In the genomic region with DNA sequence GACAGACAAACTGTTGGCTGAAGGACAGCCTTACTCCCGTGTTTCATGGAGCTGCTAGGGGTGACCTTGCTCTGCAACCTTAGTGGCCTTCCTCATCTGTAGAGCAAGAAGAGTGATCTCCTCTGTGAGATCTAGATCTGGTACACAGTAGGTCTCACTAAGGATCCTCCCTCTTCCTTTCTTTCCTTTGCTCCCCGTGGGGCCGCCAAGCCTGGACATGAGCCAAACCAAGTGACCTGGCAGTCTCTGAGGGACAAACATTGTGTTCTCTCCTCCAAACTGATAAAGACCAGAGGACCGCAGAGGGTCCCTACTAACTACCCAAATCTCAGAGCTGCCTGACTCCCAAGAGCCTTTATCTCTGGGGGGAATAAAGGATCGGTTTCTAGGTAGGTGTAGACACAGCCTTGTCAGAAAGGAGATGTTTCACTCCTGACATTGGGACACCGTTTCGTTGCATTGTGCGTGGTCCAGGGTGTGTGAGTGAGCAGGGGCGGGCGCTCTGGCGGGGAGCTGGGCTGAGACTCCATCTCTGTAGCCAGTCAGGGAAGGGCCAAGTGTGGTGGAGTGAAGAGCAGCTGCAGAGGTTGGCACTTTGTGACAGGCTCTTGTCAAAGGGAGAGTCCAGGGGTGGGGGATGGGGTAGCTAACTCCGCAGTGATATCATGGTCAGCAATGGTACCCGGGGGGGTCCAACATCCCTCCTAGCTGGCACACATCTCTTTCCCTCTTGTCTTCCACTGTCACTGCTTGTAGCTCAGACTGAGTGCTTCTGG, we compare ENCODE assay signal across 9 mouse cellular contexts. TPM values are rescaled to one million over a fixed set of nuclear protein-coding genes. Genes with fewer than 3 reads are reported as not detected.
DNase-seq lines count a peak whose midpoint lies in the region; ATAC-seq and TF ChIP-seq lines count a peak whose summit lies in the region.
"Had no signal": no experiment of that assay in that cellular context is flagged by ENCODE, and none has a peak within 500 bp of the region (broad histone marks: within the 10 kb centered on the region; RNA-seq: fewer than 3 reads in every experiment).

No protein-coding gene starts in this region.

- H3K4me2 ChIP-seq in intestine, embryonic 14.5 days (ENCODE audit: low read length): no peak overlapping the region
- no peak overlapping the region; the same call in 1 of the 2 replicates for H3K4me2 ChIP-seq in intestine, postnatal 0 days (replicated peaks; ENCODE audit: low read depth)
- peak overlapping the region; percentile 25; the same call in 1 of the 2 replicates for H3K4me2 ChIP-seq in heart, postnatal 0 days (ENCODE audit: low read depth, low read length)
- H3K4me2 ChIP-seq: neural tube, embryonic 12.5 days had no signal

- H3K27ac ChIP-seq in intestine, embryonic 14.5 days (ENCODE audit: low read depth): peak overlapping the region; percentile 0; the same call in 1 of the 2 replicates
- no peak overlapping the region; the same call in 1 of the 2 replicates for H3K27ac ChIP-seq in intestine, postnatal 0 days (ENCODE audit: low read depth, low read length)
- H3K27ac ChIP-seq in heart, postnatal 0 days (ENCODE audit: low read depth): peak overlapping the region; percentile 94
- H3K27ac ChIP-seq in thymus, adult 2 months (ENCODE audit: control insufficient read depth, insufficient read depth, low read length): no peak overlapping the region
- H3K27ac ChIP-seq: neural tube, embryonic 12.5 days had no signal

- peaks cover 30% of the 10 kb centered on the region for H3K4me1 ChIP-seq in intestine, embryonic 14.5 days (replicated peaks; ENCODE audit: control insufficient read depth, insufficient read depth, low read length)
- H3K4me1 ChIP-seq in intestine, postnatal 0 days (replicated peaks; ENCODE audit: control insufficient read depth, insufficient read depth, low read length): peaks cover 2% of the 10 kb centered on the region; the same call in 1 of the 2 replicates
- peaks cover 43% of the 10 kb centered on the region for H3K4me1 ChIP-seq in heart, postnatal 0 days (ENCODE audit: control insufficient read depth, insufficient read depth)
- peaks cover 27% of the 10 kb centered on the region for H3K4me1 ChIP-seq in thymus, adult 2 months (replicated peaks; ENCODE audit: control insufficient read depth, insufficient read depth, low read length)

- no peaks in the 10 kb centered on the region for H3K9me3 ChIP-seq in intestine, embryonic 14.5 days (ENCODE audit: control insufficient read depth, low read length)
- no peaks in the 10 kb centered on the region for H3K9me3 ChIP-seq in intestine, postnatal 0 days (ENCODE audit: control insufficient read depth)
- no peaks in the 10 kb centered on the region for H3K9me3 ChIP-seq in heart, postnatal 0 days (replicated peaks; ENCODE audit: control insufficient read depth, low read length)
- H3K9me3 ChIP-seq: neural tube, embryonic 12.5 days had no signal

- H3K4me3 ChIP-seq in intestine, embryonic 14.5 days (ENCODE audit: low read depth, low read length): no peak overlapping the region
- H3K4me3 ChIP-seq in intestine, postnatal 0 days (ENCODE audit: low read depth, low read length): no peak overlapping the region
- H3K4me3 ChIP-seq in heart, postnatal 0 days (ENCODE audit: low read depth, low read length): no peak overlapping the region
- H3K4me3 ChIP-seq in thymus, adult 2 months (ENCODE audit: control insufficient read depth, insufficient read depth, low read length): no peak overlapping the region
- H3K4me3 ChIP-seq: neural tube, embryonic 12.5 days had no signal

- H3K36me3 ChIP-seq in intestine, embryonic 14.5 days (ENCODE audit: control insufficient read depth, insufficient read depth, low read length): no peaks in the 10 kb centered on the region
- no peaks in the 10 kb centered on the region for H3K36me3 ChIP-seq in intestine, postnatal 0 days (ENCODE audit: control insufficient read depth, insufficient read depth)
- no peaks in the 10 kb centered on the region for H3K36me3 ChIP-seq in heart, postnatal 0 days (replicated peaks; ENCODE audit: control insufficient read depth, insufficient read depth, low read length)
- no peaks in the 10 kb centered on the region for H3K36me3 ChIP-seq in thymus, adult 2 months (ENCODE audit: control insufficient read depth, insufficient read depth, low read length)
- H3K36me3 ChIP-seq: neural tube, embryonic 12.5 days had no signal

- DNase-seq in intestine, embryonic 14.5 days (ENCODE audit: low spot score): no peak
- peak; percentile 84 for DNase-seq in adrenal gland, postnatal 14 days
- DNase-seq in heart, postnatal 0 days (ENCODE audit: low spot score): peak; percentile 87
- DNase-seq in lung, postnatal 10 days: peak; percentile 60
- no peak for DNase-seq in thymus, adult 2 months
- no peak for DNase-seq in thymus, postnatal 36 days
- no peak for DNase-seq in cerebellum, adult 9-10 months

- no peaks in the 10 kb centered on the region for H3K27me3 ChIP-seq in intestine, embryonic 14.5 days (replicated peaks; ENCODE audit: control insufficient read depth, insufficient read depth, low read length)
- no peaks in the 10 kb centered on the region for H3K27me3 ChIP-seq in intestine, postnatal 0 days (replicated peaks; ENCODE audit: control insufficient read depth, insufficient read depth, low read length)
- H3K27me3 ChIP-seq in heart, postnatal 0 days (ENCODE audit: control insufficient read depth, insufficient read depth, low read length): no peaks in the 10 kb centered on the region
- no peaks in the 10 kb centered on the region for H3K27me3 ChIP-seq in thymus, adult 2 months (ENCODE audit: control insufficient read depth, insufficient read depth, low read length)
- H3K27me3 ChIP-seq: neural tube, embryonic 12.5 days had no signal

- TF ChIP-seq POLR2A in thymus, adult 2 months (IDR thresholded peaks at IDR 0.05; ENCODE audit: control insufficient read depth, extremely low read depth, insufficient read depth, low read length, poor library complexity): no peak

- no peak for TF ChIP-seq EP300 in heart, postnatal 0 days (IDR thresholded peaks at IDR 0.05; ENCODE audit: low read depth)

- 53% methylated on average over 13 of the region's 13 CpGs for WGBS in intestine, embryonic 14.5 days
- WGBS in intestine, postnatal 0 days: 46% methylated on average over 13 of the region's 13 CpGs
- WGBS in heart, postnatal 0 days: 13% methylated on average over 13 of the region's 13 CpGs
- 76% methylated on average over 13 of the region's 13 CpGs for WGBS in thymus, adult 2 months

- H3K9ac ChIP-seq in intestine, embryonic 14.5 days (ENCODE audit: low read length): no peak overlapping the region
- no peak overlapping the region for H3K9ac ChIP-seq in intestine, postnatal 0 days (ENCODE audit: low read depth, low read length)
- H3K9ac ChIP-seq in heart, postnatal 0 days (replicated peaks; ENCODE audit: low read depth, low read length): no peak overlapping the region
- H3K9ac ChIP-seq: neural tube, embryonic 12.5 days had no signal

- ATAC-seq in intestine, embryonic 14.5 days (replicated peaks; ENCODE audit: low FRiP score, low TSS enrichment, low read depth): no peak
- ATAC-seq in intestine, postnatal 0 days: no peak
- ATAC-seq in heart, postnatal 0 days (ENCODE audit: insufficient read depth, low read depth): peak; percentile 68

- no peak for TF ChIP-seq CTCF in intestine, postnatal 0 days (IDR thresholded peaks at IDR 0.05; ENCODE audit: low read depth)
- no peak for TF ChIP-seq CTCF in heart, postnatal 0 days (IDR thresholded peaks at IDR 0.05; ENCODE audit: low read depth)
- no peak for TF ChIP-seq CTCF in thymus, adult 2 months (IDR thresholded peaks at IDR 0.05; ENCODE audit: borderline replicate concordance, control insufficient read depth, extremely low read depth, insufficient read depth, low read length, poor library complexity)

RNA-seq across cellular contexts. Expression of gene Fgr, which starts 12.8 kb away (rescaled TPM):
- 0.62 and 0.99 TPM in 2 replicates for polyA plus RNA-seq in intestine, embryonic 14.5 days (2014; fragmentation: Nextera tagmentation; extraction: Ambion mirVana)
- polyA plus RNA-seq in intestine, postnatal 0 days (2015; fragmentation: Nextera tagmentation; extraction: Ambion mirVana): 2.0 and 2.4 TPM in 2 replicates
- 0.78 and 1.8 TPM in 2 replicates for total RNA-seq in adrenal gland, postnatal 14 days (2021)
- 0.04 and 0.19 TPM in 2 replicates for total RNA-seq in heart, postnatal 0 days (2014; rRNA removed; ENCODE audit: low replicate concordance)
- polyA plus RNA-seq in heart, postnatal 0 days (2015; fragmentation: Nextera tagmentation; extraction: Ambion mirVana): 0.31 and 0.37 TPM in 2 replicates
- 15.3 and 15.8 TPM in 2 replicates for polyA plus RNA-seq in thymus, adult 2 months (2012; rRNA removed)

RNA-seq across cellular contexts. Expression of gene Fam76a, which starts 38.7 kb away (rescaled TPM):
- polyA plus RNA-seq in intestine, embryonic 14.5 days (2014; fragmentation: Nextera tagmentation; extraction: Ambion mirVana): 40.1 and 41.9 TPM in 2 replicates
- 46.5 and 58.8 TPM in 2 replicates for polyA plus RNA-seq in intestine, postnatal 0 days (2015; fragmentation: Nextera tagmentation; extraction: Ambion mirVana)
- total RNA-seq in adrenal gland, postnatal 14 days (2021): 32.6 and 33.8 TPM in 2 replicates
- 19.7 and 20.7 TPM in 2 replicates for total RNA-seq in heart, postnatal 0 days (2014; rRNA removed; ENCODE audit: low replicate concordance)
- 39.6 and 44.4 TPM in 2 replicates for polyA plus RNA-seq in heart, postnatal 0 days (2015; fragmentation: Nextera tagmentation; extraction: Ambion mirVana)
- 15.0 and 15.1 TPM in 2 replicates for polyA plus RNA-seq in thymus, adult 2 months (2012; rRNA removed)

RNA-seq across cellular contexts. Expression of gene Ahdc1, which starts 50.0 kb away (rescaled TPM):
- polyA plus RNA-seq in intestine, embryonic 14.5 days (2014; fragmentation: Nextera tagmentation; extraction: Ambion mirVana): 7.3 and 8.1 TPM in 2 replicates
- polyA plus RNA-seq in intestine, postnatal 0 days (2015; fragmentation: Nextera tagmentation; extraction: Ambion mirVana): 2.4 and 3.1 TPM in 2 replicates
- total RNA-seq in adrenal gland, postnatal 14 days (2021): 65.0 and 71.9 TPM in 2 replicates
- 40.5 and 57.2 TPM in 2 replicates for total RNA-seq in heart, postnatal 0 days (2014; rRNA removed; ENCODE audit: low replicate concordance)
- polyA plus RNA-seq in heart, postnatal 0 days (2015; fragmentation: Nextera tagmentation; extraction: Ambion mirVana): 4.6 and 5.2 TPM in 2 replicates
- 59.8 and 78.9 TPM in 2 replicates for polyA plus RNA-seq in thymus, adult 2 months (2012; rRNA removed)

Comparison
In these comparisons a context has a peak if more than half of its experiments do, and no peak if none do; other contexts are left out.
1. H3K27ac ChIP-seq: peak in intestine, embryonic 14.5 days (single experiment) and heart, postnatal 0 days (single experiment); none in intestine, postnatal 0 days (single experiment) and thymus, adult 2 months (single experiment).
2. DNase-seq: peak in adrenal gland, postnatal 14 days (single experiment), heart, postnatal 0 days (single experiment) and lung, postnatal 10 days (single experiment); none in intestine, embryonic 14.5 days (single experiment), thymus, adult 2 months (single experiment), thymus, postnatal 36 days (0 of 2) and cerebellum, adult 9-10 months (single experiment).